ENCODE assay signal across 8 mouse cellular contexts in the genomic region with DNA sequence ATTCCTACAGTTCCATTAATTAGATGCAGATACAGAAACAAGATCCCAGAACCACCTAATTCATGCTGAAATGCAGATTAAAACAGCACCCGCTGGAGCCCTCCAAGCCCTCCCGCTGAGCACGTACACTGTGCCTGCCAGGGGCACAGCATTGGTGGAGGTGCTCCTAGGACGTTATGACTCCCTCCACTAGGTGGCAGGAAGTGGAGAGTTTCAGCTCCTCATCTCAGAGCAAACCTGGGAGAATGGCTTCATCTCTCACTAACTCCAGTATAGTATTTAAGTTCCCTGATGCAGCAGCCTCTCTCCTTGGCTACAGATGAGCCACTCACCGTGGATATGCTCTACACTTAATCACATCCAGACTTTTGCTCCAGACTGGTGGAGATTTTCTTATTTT. TPM values are rescaled to one million over a fixed set of nuclear protein-coding genes. Genes with fewer than 3 reads are reported as not detected.
A peak's percentile ranks its signal among the peaks of the same experiment; 100 is the strongest.
DNase-seq lines count a peak whose midpoint lies in the region; ATAC-seq lines count a peak whose summit lies in the region.

No protein-coding gene starts in this region.

- H3K9me3 ChIP-seq in embryonic facial prominence, embryonic 11.5 days (replicated peaks; ENCODE audit: control insufficient read depth, low read length): no peaks in the 10 kb centered on the region
- no peaks in the 10 kb centered on the region for H3K9me3 ChIP-seq in intestine, embryonic 14.5 days (ENCODE audit: control insufficient read depth, low read length)
- no peaks in the 10 kb centered on the region for H3K9me3 ChIP-seq in limb, embryonic 10.5 days (replicated peaks)
- H3K9me3 ChIP-seq in neural tube, embryonic 12.5 days: no peaks in the 10 kb centered on the region

- no peak overlapping the region for H3K9ac ChIP-seq in embryonic facial prominence, embryonic 11.5 days (replicated peaks; ENCODE audit: low read length)
- H3K9ac ChIP-seq in intestine, embryonic 14.5 days (ENCODE audit: low read length): no peak overlapping the region
- no peak overlapping the region for H3K9ac ChIP-seq in neural tube, embryonic 12.5 days

- no peak overlapping the region for H3K27ac ChIP-seq in embryonic facial prominence, embryonic 11.5 days (replicated peaks; ENCODE audit: low read depth, low read length)
- no peak overlapping the region for H3K27ac ChIP-seq in intestine, embryonic 14.5 days (ENCODE audit: low read depth)
- no peak overlapping the region for H3K27ac ChIP-seq in limb, embryonic 10.5 days
- H3K27ac ChIP-seq in neural tube, embryonic 12.5 days: no peak overlapping the region

- H3K4me2 ChIP-seq in embryonic facial prominence, embryonic 11.5 days (ENCODE audit: low read depth, low read length): no peak overlapping the region
- no peak overlapping the region for H3K4me2 ChIP-seq in intestine, embryonic 14.5 days (ENCODE audit: low read length)
- no peak overlapping the region for H3K4me2 ChIP-seq in neural tube, embryonic 12.5 days (replicated peaks)

- WGBS in embryonic facial prominence, embryonic 11.5 days: 7% methylated on average over 5 of the region's 5 CpGs
- WGBS in intestine, embryonic 14.5 days: 17% methylated on average over 5 of the region's 5 CpGs
- WGBS in limb, embryonic 10.5 days: 15% methylated on average over 5 of the region's 5 CpGs
- WGBS in neural tube, embryonic 12.5 days: 17% methylated on average over 5 of the region's 5 CpGs

- H3K4me1 ChIP-seq in embryonic facial prominence, embryonic 11.5 days (ENCODE audit: control insufficient read depth, insufficient read depth, low read length): no peaks in the 10 kb centered on the region
- no peaks in the 10 kb centered on the region for H3K4me1 ChIP-seq in intestine, embryonic 14.5 days (replicated peaks; ENCODE audit: control insufficient read depth, insufficient read depth, low read length)
- H3K4me1 ChIP-seq in limb, embryonic 10.5 days: no peaks in the 10 kb centered on the region
- no peaks in the 10 kb centered on the region for H3K4me1 ChIP-seq in neural tube, embryonic 12.5 days

- no peak overlapping the region for H3K4me3 ChIP-seq in embryonic facial prominence, embryonic 11.5 days (ENCODE audit: low read depth, low read length)
- H3K4me3 ChIP-seq in intestine, embryonic 14.5 days (ENCODE audit: low read depth, low read length): no peak overlapping the region
- H3K4me3 ChIP-seq in limb, embryonic 10.5 days: no peak overlapping the region
- no peak overlapping the region for H3K4me3 ChIP-seq in neural tube, embryonic 12.5 days

- H3K36me3 ChIP-seq in embryonic facial prominence, embryonic 11.5 days (replicated peaks; ENCODE audit: control insufficient read depth, insufficient read depth, low read depth, low read length): no peaks in the 10 kb centered on the region
- H3K36me3 ChIP-seq in intestine, embryonic 14.5 days (ENCODE audit: control insufficient read depth, insufficient read depth, low read length): no peaks in the 10 kb centered on the region
- no peaks in the 10 kb centered on the region for H3K36me3 ChIP-seq in limb, embryonic 10.5 days
- H3K36me3 ChIP-seq in neural tube, embryonic 12.5 days: no peaks in the 10 kb centered on the region

- 0 out of 2 replicates have a peak, but pooled peaks have one; percentile 48 for ATAC-seq in embryonic facial prominence, embryonic 11.5 days (replicated peaks; ENCODE audit: insufficient number of reproducible peaks, low FRiP score, low TSS enrichment, low read depth)
- peak; percentile 70 for ATAC-seq in intestine, embryonic 14.5 days (replicated peaks; ENCODE audit: low FRiP score, low TSS enrichment, low read depth)
- ATAC-seq in neural tube, embryonic 12.5 days (ENCODE audit: low FRiP score, low read depth): peak; percentile 70
- ATAC-seq in erythroblast, adult 5-6 weeks (replicated peaks; ENCODE audit: low FRiP score, poor library complexity, severe bottlenecking): no peak

- peak; percentile 61 to 66 for DNase-seq in left cerebral cortex, adult 18-20 months (ENCODE audit: low spot score in 2 of 2)
- no peak for DNase-seq in left cerebral cortex, adult 11 months (ENCODE audit: low spot score)
- peak; percentile 63 for DNase-seq in adrenal gland, postnatal 14 days
- peak; percentile 73 for DNase-seq in embryonic facial prominence, embryonic 11.5 days (ENCODE audit: low spot score)
- DNase-seq in intestine, embryonic 14.5 days (ENCODE audit: low spot score): peak; percentile 63
- DNase-seq in limb, embryonic 10.5 days (ENCODE audit: low spot score): peak; percentile 36

- H3K27me3 ChIP-seq in embryonic facial prominence, embryonic 11.5 days (ENCODE audit: control insufficient read depth, insufficient read depth, low read length): no peaks in the 10 kb centered on the region
- H3K27me3 ChIP-seq in intestine, embryonic 14.5 days (replicated peaks; ENCODE audit: control insufficient read depth, insufficient read depth, low read length): no peaks in the 10 kb centered on the region
- no peaks in the 10 kb centered on the region for H3K27me3 ChIP-seq in limb, embryonic 10.5 days (ENCODE audit: low read depth, poor library complexity, severe bottlenecking)
- no peaks in the 10 kb centered on the region for H3K27me3 ChIP-seq in neural tube, embryonic 12.5 days (replicated peaks)

RNA-seq across cellular contexts. Expression of gene Atp13a5, which starts 56.2 kb away (rescaled TPM):
- 1 to 10 TPM; 8.4 to 8.5 TPM for total RNA-seq in left cerebral cortex, adult 18-20 months (2021)
- not detected in 2 replicates for total RNA-seq in adrenal gland, postnatal 14 days (2021)
- 0.10 TPM in 1 of 2 replicates, not detected in the other for polyA plus RNA-seq in embryonic facial prominence, embryonic 11.5 days (2014; fragmentation: Nextera tagmentation; extraction: Ambion mirVana)
- 0.08 TPM in 1 of 2 replicates, not detected in the other for polyA plus RNA-seq in intestine, embryonic 14.5 days (2014; fragmentation: Nextera tagmentation; extraction: Ambion mirVana)
- polyA plus RNA-seq in limb, embryonic 10.5 days (2016; fragmentation: Nextera tagmentation; extraction: Ambion mirVana): 0.03 TPM in 1 of 2 replicates, not detected in the other
- polyA plus RNA-seq in neural tube, embryonic 12.5 days (2016; fragmentation: Nextera tagmentation; extraction: Ambion mirVana): 0.65 and 0.66 TPM in 2 replicates
- total RNA-seq in erythroblast, adult 5-6 weeks (2015; ENCODE audit: low replicate concordance): not detected in 2 replicates
- total RNA-seq in erythroblast, adult 5-6 weeks (2017; ENCODE audit: low replicate concordance): not detected in 2 replicates
